Mouse (Mus musculus) midbrain, embryonic 13.5 days (tissue): ENCODE data around the gene 1700021F05Rik. TPM values are rescaled to one million over a fixed set of nuclear protein-coding genes. Genes with fewer than 3 reads are reported as not detected.
"Not testable (repeated sequence)": the region's sequence is repeated elsewhere in the genome, so short reads cannot be mapped to it uniquely, and the experiment has no call there.

Source experiments
- ATAC-seq: fragments of 200-750 bp; cut with Nextera tagmentation; 2 replicates; pipeline ENCODE4 v1.8.0; 2017; ENCODE audit warnings: mild to moderate bottlenecking, moderate TSS enrichment, moderate library complexity
- H3K27ac ChIP-seq: fragments of 300-500 bp; sonication (generic); 2 replicates; pipeline ENCODE4 v1.5.1; 2015; ENCODE audit warnings: inconsistent platforms, mild to moderate bottlenecking, moderate library complexity
- H3K27me3 ChIP-seq: fragments of 300-500 bp; sonication (generic); 2 replicates; pipeline ENCODE4 v1.6.1; 2015; ENCODE audit warnings: mild to moderate bottlenecking, inconsistent platforms
- H3K36me3 ChIP-seq: fragments of 300-500 bp; sonication (generic); 2 replicates; pipeline ENCODE4 v1.6.1; 2015; ENCODE audit warnings: mild to moderate bottlenecking, inconsistent platforms
- H3K4me1 ChIP-seq: fragments of 300-500 bp; sonication (generic); replicated peaks from 2 replicates; pipeline ENCODE4 v1.6.1; 2015; ENCODE audit warnings: inconsistent platforms
- H3K4me2 ChIP-seq: fragments of 300-500 bp; sonication (generic); replicated peaks from 2 replicates; pipeline ENCODE4 v1.6.1; 2015; ENCODE audit warnings: moderate library complexity, mild to moderate bottlenecking, inconsistent platforms
- H3K4me3 ChIP-seq: fragments of 300-500 bp; sonication (generic); replicated peaks from 2 replicates; pipeline ENCODE4 v1.5.1; 2015; ENCODE audit warnings: mild to moderate bottlenecking, inconsistent platforms
- H3K9ac ChIP-seq: fragments of 300-500 bp; sonication (generic); replicated peaks from 2 replicates; pipeline ENCODE4 v1.6.1; 2015; ENCODE audit warnings: mild to moderate bottlenecking, inconsistent platforms
- H3K9me3 ChIP-seq: fragments of 300-500 bp; sonication (generic); 2 replicates; pipeline ENCODE4 v1.6.1; 2016; ENCODE audit warnings: mild to moderate bottlenecking, inconsistent platforms
- WGBS: fragments of 180-500 bp; shearing (Covaris S2); methylation state at CpG from one replicate; pipeline ENCODE4 v1.1.7; 2015; 5-methylcytosine and 5-hydroxymethylcytosine counted together
- polyA plus RNA-seq: library from polyadenylated mRNA; unstranded; fragments of >200 nt; fragmentation: Nextera tagmentation; extraction: Ambion mirVana; gene quantifications from 2 replicates; pipeline ENCODE4 v1.2.1, GENCODE M21; 2015

The 1700021F05Rik gene
- polyA plus RNA-seq, 1 experiment from 2014 or later: 68.4 TPM

DNA sequence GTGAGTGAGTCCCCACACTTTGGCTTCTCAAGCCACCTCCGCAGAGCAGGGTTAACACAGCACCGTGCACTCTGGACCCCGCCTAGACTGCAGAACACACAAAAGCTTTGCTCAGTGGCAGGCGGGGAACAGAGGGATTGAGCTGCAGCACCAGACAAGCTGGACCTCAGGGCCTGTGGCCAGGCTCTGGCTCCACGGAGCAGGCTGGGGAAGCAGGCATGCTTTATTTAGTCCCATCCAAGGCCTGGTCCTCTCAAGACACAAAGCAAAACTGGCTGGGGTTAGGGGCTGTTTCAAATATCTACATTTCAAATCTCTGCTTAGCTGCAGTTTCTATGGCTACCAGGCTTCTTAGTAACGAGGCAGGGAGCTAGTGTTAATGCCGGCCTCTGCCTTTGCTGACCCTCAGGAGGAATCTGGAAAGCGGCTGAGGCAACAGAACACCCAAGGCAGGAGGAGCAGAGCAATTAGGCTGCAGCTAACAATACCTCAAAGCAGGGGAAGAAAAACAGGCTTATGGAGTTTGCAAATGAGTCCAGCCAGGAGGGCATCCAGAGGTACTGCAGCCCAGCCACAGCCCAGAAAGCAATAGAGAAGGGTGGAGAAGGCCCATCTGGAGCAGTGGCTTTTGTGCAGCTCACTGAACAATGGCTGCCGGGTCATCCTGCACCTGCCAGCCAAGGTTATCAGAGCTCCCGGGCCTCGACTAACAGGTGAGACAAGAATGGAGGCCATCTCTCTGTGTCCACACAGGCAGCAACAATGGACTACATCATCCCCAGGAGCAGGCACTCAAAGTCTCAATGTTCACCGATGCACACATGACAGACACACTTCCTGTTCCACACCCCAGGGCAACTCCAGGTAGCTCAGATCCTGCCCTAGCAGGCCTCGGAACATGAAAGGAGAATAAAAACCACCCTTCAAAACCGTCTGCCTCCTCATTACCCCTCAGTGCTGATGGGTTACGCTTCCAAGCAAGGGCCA lies 13.2 kb downstream of the 1700021F05Rik start:
- Histone ChIP-seq H3K27me3 (no peaks in the 10 kb centered on the region), H3K9ac (peak overlapping the region; percentile 51), H3K4me3 (no peak overlapping the region), H3K4me1 (peaks cover 23% of the 10 kb centered on the region), H3K9me3 (no peaks in the 10 kb centered on the region), H3K36me3 (peaks cover 51% of the 10 kb centered on the region), H3K4me2 (0 out of 2 replicates have a peak overlapping the region, but pooled peaks have one; percentile 2), H3K27ac (peak overlapping the region; percentile 96)
- WGBS: 15% methylated on average over 15 of the region's 15 CpGs
- ATAC-seq: peak; percentile 87

DNA sequence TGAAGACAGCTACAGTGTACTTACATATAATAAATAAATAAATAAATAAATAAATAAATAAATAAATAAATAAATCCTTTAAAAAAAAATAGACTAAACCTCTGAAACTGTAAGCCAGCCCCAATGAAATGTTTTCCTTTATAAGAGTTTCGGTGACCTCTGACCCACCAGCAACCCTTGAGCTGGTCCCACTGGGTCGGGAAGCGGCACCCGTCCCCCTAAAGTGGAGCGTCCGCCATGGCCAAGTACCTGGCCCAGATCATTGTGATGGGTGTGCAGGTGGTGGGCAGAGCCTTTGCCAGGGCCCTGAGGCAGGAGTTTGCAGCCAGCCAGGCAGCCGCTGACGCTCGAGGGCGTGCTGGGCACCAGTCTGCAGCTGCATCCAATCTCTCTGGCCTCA lies 16.9 kb downstream of the 1700021F05Rik start, which contains the start of gene Gm9803:
Gene Gm9803 (plus strand): TSS at position 154 of the 400 bp plus-strand sequence.
- Histone ChIP-seq H3K4me1 (peaks cover 23% of the 10 kb centered on the region), H3K36me3 (peaks cover 17% of the 10 kb centered on the region)
- not testable (repeated sequence) for H3K9me3 ChIP-seq, H3K4me2 ChIP-seq, H3K4me3 ChIP-seq, ATAC-seq, H3K27me3 ChIP-seq, H3K9ac ChIP-seq, H3K27ac ChIP-seq
- 97% methylated on average over 10 of the region's 10 CpGs for WGBS

DNA sequence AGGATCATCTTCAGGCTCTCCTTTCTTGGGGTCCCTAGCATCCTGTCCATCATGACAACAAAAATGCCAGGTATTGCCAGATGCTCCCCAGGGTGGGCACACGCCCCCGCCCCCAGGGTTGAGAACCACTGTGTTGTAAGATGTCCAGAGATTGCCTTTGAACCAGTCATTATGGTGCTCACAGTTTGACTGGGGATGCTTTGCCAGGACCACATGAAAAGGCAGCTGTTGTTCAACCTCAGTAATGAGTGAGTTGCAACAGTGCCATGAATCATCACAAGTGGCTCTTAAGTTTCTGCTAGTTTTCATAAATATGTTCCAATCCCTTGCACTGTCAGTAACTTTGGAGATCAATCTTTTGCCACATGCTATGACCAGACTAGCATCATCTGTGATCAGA lies 20.8 kb downstream of the 1700021F05Rik start:
- no peak overlapping the region for H3K4me3 ChIP-seq
- H3K9ac ChIP-seq: no peak overlapping the region
- H3K4me1 ChIP-seq: no peaks in the 10 kb centered on the region
- no peak overlapping the region for H3K27ac ChIP-seq
- H3K36me3 ChIP-seq: peaks cover 11% of the 10 kb centered on the region
- no peaks in the 10 kb centered on the region for H3K27me3 ChIP-seq
- 96% methylated on average over 2 of the region's 2 CpGs for WGBS
- no peaks in the 10 kb centered on the region for H3K9me3 ChIP-seq
- H3K4me2 ChIP-seq: no peak overlapping the region
- no peak for ATAC-seq

DNA sequence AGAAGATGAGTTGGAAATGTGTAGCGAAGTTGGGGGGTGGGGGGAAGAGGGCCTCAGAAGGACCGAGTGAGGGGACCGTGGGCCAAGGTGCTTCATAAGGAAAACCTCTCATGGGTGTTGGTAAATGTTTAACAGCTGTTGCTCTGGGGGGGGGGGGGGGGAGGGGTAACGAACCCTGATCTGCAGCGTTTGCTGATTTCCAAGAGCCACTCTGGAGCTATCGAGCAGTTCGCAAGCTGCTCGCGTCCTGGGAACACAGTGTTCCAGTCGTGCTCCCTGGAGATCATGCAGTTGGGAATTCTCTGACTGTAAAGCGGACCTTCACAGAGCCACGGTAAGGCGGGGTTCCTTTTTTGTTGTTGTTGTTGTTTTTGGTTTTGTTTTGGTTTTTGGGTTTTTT lies 22.4 kb downstream of the 1700021F05Rik start:
- WGBS: 89% methylated on average over 12 of the region's 13 CpGs
- H3K4me3 ChIP-seq: no peak overlapping the region
- no peaks in the 10 kb centered on the region for H3K4me1 ChIP-seq
- no peak overlapping the region for H3K9ac ChIP-seq
- H3K36me3 ChIP-seq: peaks cover 10% of the 10 kb centered on the region
- no peak overlapping the region for H3K27ac ChIP-seq
- H3K9me3 ChIP-seq: no peaks in the 10 kb centered on the region
- ATAC-seq: no peak
- no peak overlapping the region for H3K4me2 ChIP-seq
- H3K27me3 ChIP-seq: no peaks in the 10 kb centered on the region

DNA sequence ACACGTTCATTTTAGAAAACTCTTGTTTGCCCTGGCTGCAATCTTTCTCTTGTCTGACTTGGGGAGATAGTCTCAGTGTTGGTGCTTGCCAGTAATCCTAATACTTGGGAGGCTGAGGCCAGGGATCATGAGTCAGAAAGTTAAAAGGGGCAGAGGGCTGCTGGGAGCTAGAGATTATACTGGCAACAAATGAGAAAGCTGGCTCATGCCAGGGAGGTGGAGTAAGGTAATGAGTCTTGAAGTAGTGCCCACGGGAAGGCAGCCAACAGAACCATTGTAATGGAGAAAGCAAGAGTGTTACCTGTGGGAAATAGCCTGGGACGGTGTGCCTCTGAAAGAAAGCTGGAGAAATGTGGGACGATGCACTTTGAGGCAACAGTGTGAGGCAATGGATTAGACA lies 23.0 kb downstream of the 1700021F05Rik start:
- peaks cover 15% of the 10 kb centered on the region for H3K36me3 ChIP-seq
- no peaks in the 10 kb centered on the region for H3K27me3 ChIP-seq
- no peak overlapping the region for H3K9ac ChIP-seq
- no peak overlapping the region for H3K4me3 ChIP-seq
- H3K27ac ChIP-seq: no peak overlapping the region
- H3K9me3 ChIP-seq: no peaks in the 10 kb centered on the region
- 69% methylated on average over 4 of the region's 4 CpGs for WGBS
- H3K4me2 ChIP-seq: no peak overlapping the region
- no peaks in the 10 kb centered on the region for H3K4me1 ChIP-seq
- ATAC-seq: no peak

DNA sequence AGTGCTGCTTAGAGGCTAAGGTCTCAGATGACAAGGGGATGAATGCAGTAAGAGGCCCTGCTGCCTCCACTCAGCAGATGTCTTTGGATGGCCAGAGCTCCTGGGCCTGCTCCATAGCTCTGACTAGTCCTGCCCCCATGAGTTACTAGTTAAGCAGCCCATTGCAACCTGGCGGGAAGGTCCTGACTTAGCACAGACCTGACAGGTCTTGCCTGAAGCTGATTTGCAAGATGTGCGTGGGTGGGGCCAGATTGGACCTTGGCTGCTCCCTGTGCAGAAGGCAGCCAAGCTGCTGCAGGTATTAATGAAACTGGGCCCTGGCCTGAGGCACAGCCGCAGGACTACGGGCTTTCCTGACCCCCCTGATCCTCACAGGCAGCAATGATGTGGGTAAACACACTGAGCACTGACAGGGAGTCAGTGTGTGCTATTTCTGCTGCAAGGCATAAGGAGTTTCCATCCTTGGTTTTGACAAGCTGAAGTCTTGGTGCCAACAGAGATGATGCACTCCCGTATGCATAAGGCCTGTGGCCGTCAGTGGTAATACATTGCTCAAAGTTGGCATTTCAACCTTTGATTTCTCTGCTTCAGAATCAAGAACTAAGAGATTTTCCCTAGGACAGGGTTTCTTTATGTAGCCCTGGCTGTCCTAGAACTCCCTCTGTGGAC lies 23.7 kb downstream of the 1700021F05Rik start:
- ATAC-seq: peak; percentile 30; the same call in 1 of the 2 replicates
- no peak overlapping the region for H3K27ac ChIP-seq
- 75% methylated on average over 6 of the region's 6 CpGs for WGBS
- no peak overlapping the region for H3K4me3 ChIP-seq
- no peaks in the 10 kb centered on the region for H3K27me3 ChIP-seq
- no peak overlapping the region for H3K4me2 ChIP-seq
- peaks cover 20% of the 10 kb centered on the region for H3K36me3 ChIP-seq
- H3K9me3 ChIP-seq: no peaks in the 10 kb centered on the region
- H3K4me1 ChIP-seq: no peaks in the 10 kb centered on the region
- no peak overlapping the region for H3K9ac ChIP-seq

DNA sequence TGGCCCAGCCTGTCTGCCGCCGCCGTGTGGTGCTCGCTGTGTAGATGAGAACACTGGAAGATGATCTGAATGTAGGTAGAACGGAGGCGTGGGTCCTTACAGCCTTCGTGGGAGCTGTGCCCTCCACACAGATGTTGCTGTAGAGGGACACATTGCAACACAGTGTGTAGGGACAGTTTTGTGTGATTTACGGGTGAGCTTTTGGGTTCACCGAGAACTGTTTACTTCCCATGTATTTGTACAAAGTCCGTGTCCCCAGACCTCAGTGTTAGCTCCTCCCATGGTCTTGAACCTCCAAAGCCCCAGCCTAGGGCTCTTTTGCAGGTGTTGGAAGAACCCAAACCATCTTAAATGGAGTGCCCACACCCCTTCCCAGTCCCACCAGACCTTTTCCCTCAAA lies 27.8 kb downstream of the 1700021F05Rik start:
- WGBS: 96% methylated on average over 10 of the region's 10 CpGs
- H3K36me3 ChIP-seq: peaks cover 50% of the 10 kb centered on the region

DNA sequence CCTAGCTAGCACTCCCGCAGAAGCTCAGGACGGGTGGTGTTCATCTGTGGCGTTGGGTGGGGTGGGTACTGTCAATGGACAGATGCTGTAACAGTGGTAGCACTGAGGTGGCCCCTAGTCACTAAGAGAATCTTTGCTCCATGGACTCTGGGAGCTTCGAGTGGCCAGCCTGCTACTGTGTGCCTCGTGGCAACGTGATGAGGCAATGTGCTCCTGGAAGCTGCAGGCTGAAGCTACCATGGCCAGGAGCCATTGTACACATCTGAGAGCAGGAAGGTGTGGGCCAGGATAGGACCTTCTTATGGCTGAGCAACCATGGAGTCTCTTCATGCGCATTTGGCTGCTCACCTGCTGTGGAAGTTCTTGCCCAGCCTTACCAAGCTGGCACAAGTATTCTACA lies 31.6 kb downstream of the 1700021F05Rik start:
- 96% methylated on average over 7 of the region's 7 CpGs for WGBS

More for the DNA sequence above, 27.8 kb downstream of the 1700021F05Rik start:
- Histone ChIP-seq H3K9ac (no peak overlapping the region), H3K4me2 (no peak overlapping the region), H3K4me3 (no peak overlapping the region), H3K27me3 (no peaks in the 10 kb centered on the region), H3K4me1 (no peaks in the 10 kb centered on the region), H3K9me3 (no peaks in the 10 kb centered on the region), H3K27ac (no peak overlapping the region)
- ATAC-seq: no peak

DNA sequence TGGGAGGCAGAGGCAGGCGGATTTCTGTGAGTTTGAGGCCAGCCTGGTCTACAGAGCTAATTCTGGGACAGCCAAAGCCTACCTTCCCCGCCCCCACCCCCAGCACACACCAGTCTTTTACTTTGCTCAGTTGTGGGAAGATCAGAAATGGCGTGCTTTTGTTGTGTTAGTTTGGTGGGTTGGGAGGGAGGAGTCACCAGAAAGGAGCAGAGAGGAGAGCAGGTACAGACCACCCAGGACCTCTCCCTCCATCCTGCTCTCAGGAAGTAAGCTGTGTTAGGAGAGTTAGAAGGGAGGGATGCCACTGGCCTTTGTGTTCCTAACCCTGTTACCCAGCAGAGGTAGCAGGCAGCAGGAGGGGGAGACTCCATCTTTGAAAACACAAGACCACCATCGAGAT lies 33.7 kb downstream of the 1700021F05Rik start:
- Histone ChIP-seq H3K4me3 (no peak overlapping the region), H3K9me3 (no peaks in the 10 kb centered on the region), H3K9ac (no peak overlapping the region), H3K27ac (no peak overlapping the region), H3K36me3 (peaks cover 50% of the 10 kb centered on the region), H3K27me3 (no peaks in the 10 kb centered on the region), H3K4me2 (no peak overlapping the region), H3K4me1 (no peaks in the 10 kb centered on the region)
- ATAC-seq: no peak
- WGBS: 68% methylated on average over 4 of the region's 4 CpGs

More for the DNA sequence above, 31.6 kb downstream of the 1700021F05Rik start:
- H3K4me1 ChIP-seq: no peaks in the 10 kb centered on the region
- peaks cover 55% of the 10 kb centered on the region for H3K36me3 ChIP-seq
- H3K4me2 ChIP-seq: no peak overlapping the region
- no peak overlapping the region for H3K27ac ChIP-seq
- no peak overlapping the region for H3K9ac ChIP-seq
- no peaks in the 10 kb centered on the region for H3K27me3 ChIP-seq
- ATAC-seq: no peak
- no peaks in the 10 kb centered on the region for H3K9me3 ChIP-seq
- H3K4me3 ChIP-seq: no peak overlapping the region

DNA sequence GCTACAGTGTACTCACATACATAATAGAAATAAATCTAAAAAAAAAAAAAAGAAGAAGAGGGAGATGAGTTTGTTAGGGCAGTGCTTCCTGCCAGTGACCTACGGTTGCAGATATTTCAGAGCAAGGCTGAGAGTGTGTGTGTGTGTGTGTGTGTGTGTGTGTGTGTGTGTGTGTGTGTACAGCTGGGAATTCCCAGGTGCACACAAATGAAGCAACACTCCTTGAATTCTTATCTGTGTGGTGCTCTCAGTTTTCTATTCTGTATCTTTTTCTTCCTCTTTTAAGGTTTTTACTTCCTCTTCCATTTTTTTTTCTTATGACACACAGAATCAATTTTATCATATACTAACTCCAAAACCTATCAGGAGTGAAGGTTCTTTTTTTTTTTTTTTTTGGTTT lies 36.5 kb downstream of the 1700021F05Rik start:
- H3K9me3 ChIP-seq: no peaks in the 10 kb centered on the region
- H3K27ac ChIP-seq: no peak overlapping the region
- H3K4me1 ChIP-seq: no peaks in the 10 kb centered on the region
- no peak overlapping the region for H3K9ac ChIP-seq
- no peak for ATAC-seq
- no peak overlapping the region for H3K4me2 ChIP-seq
- H3K27me3 ChIP-seq: no peaks in the 10 kb centered on the region
- peaks cover 46% of the 10 kb centered on the region for H3K36me3 ChIP-seq
- 100% methylated on average over 1 of the region's 1 CpGs for WGBS
- no peak overlapping the region for H3K4me3 ChIP-seq

DNA sequence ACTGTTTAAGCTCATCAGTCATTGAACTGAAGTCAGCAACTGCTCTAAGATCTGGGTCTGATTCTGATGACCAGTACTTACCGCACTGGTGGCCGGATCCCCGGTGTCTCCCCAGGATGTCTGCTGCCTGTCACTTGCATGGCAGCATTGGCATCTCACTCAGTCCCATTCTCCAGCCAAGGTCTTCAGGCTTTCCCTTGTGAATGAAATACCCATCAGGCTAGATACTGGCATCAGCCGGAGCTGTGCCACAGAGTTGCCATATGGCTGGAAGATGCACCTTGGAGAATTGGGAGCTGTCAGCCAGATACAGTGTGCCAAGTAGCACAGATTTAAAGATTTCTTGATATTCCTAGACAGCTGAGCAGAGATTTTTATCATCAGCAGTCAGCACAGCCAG lies 38.2 kb downstream of the 1700021F05Rik start:
- Histone ChIP-seq H3K36me3 (peaks cover 57% of the 10 kb centered on the region), H3K4me3 (no peak overlapping the region), H3K4me2 (no peak overlapping the region), H3K27ac (no peak overlapping the region), H3K9ac (no peak overlapping the region), H3K4me1 (no peaks in the 10 kb centered on the region), H3K9me3 (0 out of 2 replicates have a peak, but pooled peaks cover 3% of the 10 kb centered on the region), H3K27me3 (no peaks in the 10 kb centered on the region)
- ATAC-seq: no peak
- WGBS: 97% methylated on average over 4 of the region's 4 CpGs

DNA sequence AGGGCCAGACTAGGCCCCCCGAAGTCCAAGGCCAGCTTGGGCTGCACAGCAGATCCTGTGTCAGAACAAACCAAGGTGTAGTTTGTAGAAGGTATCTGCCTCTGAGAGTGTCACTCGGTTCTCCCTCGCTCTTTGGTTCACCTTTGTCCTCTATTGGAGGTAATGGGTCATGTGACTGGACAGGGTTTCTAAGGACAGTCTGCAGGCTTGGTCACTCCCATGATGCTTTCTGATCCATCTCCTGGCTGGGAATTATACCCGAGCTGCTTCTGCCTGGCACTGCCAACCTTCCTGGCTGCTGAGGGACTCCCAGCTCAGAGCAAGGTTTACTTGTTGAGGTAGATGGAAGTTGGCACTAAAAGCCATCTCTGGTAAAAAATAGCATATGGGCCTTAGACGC lies 49.9 kb downstream of the 1700021F05Rik start:
- no peaks in the 10 kb centered on the region for H3K27me3 ChIP-seq
- H3K36me3 ChIP-seq: peaks cover 23% of the 10 kb centered on the region
- H3K9me3 ChIP-seq: no peaks in the 10 kb centered on the region
- no peak overlapping the region for H3K4me2 ChIP-seq
- H3K4me1 ChIP-seq: 0 out of 2 replicates have a peak, but pooled peaks cover 7% of the 10 kb centered on the region
- no peak for ATAC-seq
- no peak overlapping the region for H3K9ac ChIP-seq
- no peak overlapping the region for H3K27ac ChIP-seq
- no peak overlapping the region for H3K4me3 ChIP-seq
- WGBS: 89% methylated on average over 5 of the region's 5 CpGs
